Mouse (Mus musculus): Measurements from ENCODE around the gene Ptgdr. TPM values are rescaled to one million over a fixed set of nuclear protein-coding genes. Genes with fewer than 3 reads are reported as not detected.
"Not testable (repeated sequence)": the region's sequence is repeated elsewhere in the genome, so short reads cannot be mapped to it uniquely, and the experiment has no call there.

Gene Ptgdr
- polyA plus RNA-seq, 1 experiment from 2014 or later = 1.6 TPM

DNA sequence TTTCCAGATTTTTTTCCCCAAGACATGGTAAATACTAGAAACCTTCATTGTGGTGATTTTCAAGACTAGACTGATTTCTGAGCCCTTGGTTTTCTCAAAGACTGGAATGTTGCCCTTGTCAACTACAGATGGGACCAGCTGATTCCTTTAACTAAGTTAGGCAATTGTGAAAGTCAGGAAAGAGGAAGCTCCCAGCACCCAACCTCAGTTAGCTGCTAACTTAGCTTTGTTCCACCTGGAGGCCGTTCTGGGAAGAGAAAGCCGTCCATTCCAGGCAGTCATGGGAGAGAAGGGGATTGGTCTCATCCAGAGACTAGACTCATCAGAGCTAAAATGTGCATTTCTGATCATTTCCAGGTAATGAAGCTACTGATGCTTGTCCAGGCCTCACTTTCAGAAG, 11.4 kb downstream of the Ptgdr start:
- 84% methylated on average over 2 of the region's 2 CpGs for WGBS
- Histone ChIP-seq H3K9ac (no peak overlapping the region), H3K4me1 (no peaks in the 10 kb centered on the region), H3K36me3 (no peaks in the 10 kb centered on the region), H3K27ac (replicated peaks) (no peak overlapping the region), H3K4me2 (replicated peaks) (no peak overlapping the region), H3K27me3 (no peaks in the 10 kb centered on the region), H3K9me3 (replicated peaks) (no peaks in the 10 kb centered on the region), H3K4me3 (replicated peaks) (no peak overlapping the region)
- no peak for ATAC-seq (ENCODE audit: insufficient number of reproducible peaks, low FRiP score, low TSS enrichment, low read depth)

DNA sequence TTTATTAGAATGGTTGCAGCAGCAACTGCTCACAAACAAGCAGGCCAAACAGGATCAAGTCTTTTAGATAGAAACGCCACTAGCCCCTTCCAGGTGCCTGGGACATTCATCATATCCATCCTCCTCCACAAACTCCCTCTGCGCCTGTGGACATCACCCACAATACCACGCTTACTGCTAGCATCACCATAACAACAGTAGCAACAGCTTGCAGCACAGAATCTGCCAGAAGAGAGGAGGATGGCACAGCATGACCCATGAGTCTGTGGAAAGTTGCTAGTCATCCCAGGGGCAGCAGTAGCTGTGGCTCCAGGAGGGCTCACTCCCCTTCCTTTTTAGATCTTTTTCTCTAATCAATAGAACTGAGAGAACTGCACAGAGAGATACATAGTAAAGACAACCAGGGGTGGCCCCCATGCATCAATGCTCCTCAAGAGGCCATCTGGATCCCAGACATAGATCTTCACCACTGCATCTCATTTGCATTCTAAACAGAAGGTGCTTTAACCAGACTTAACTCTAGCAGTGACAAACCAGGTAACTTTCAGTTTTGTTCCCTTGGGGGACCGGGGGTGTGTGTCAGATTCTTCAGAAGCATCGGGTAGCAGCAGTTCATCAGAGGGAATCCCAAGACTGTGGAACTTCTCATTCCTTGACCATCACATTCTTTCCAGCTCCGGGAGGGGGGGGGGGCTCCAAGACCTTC, 12.5 kb downstream of the Ptgdr start:
- no peak for ATAC-seq (ENCODE audit: insufficient number of reproducible peaks, low FRiP score, low TSS enrichment, low read depth)
- WGBS = 76% methylated on average over 6 of the region's 6 CpGs
- H3K4me1 ChIP-seq = no peaks in the 10 kb centered on the region

DNA sequence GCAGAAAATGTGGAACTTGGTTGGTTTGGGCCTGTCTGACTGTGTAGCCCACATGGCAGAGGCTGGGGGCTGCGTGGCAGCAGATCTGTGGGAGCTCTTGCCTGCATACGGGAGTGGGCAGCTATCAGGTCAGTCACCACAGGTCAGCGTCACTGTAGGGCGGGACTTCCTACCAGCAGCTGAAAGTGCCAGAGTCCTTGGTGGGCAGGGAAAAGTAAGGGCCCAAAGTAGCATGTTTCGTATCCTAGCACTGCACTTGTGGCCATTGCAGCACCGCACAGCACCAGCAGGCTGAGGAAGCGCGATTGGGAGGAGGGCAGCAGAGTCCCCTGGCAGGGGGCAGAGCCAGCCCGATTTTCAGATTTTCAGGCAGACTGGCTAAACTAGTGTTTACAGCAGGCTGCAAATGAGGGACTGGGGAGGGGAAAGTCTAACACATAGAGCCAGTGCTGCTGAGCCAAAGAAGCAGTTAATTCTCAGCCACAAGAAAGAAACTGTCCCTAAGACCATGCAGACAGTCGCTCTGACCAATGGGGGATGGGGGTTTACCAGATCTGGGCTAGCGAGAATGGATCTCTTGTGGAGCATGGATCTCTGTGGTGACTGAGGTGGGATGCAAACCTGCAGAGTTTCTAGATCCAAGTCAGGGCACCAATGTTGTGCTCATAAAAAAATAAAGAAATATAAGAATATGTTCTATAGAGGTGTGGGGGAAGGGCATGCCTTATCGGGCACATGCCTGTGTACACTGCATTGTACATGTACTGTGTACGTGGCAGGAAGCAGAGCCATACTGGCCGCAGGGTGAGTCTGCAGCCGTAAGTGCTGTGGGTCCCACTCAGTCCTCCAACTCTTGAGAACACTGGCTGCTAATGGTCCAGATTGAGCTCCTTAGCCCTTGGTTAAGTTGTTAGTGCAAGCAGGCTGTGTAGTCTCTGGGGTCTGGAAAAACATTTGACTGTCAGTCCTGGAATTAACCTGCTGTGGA, 15.1 kb downstream of the Ptgdr start:
- Histone ChIP-seq H3K4me2 (replicated peaks) (no peak overlapping the region), H3K4me3 (replicated peaks) (no peak overlapping the region), H3K27me3 (no peaks in the 10 kb centered on the region), H3K9me3 (replicated peaks) (no peaks in the 10 kb centered on the region), H3K9ac (no peak overlapping the region), H3K27ac (replicated peaks) (no peak overlapping the region), H3K36me3 (no peaks in the 10 kb centered on the region), H3K4me1 (no peaks in the 10 kb centered on the region)
- 38% methylated on average over 15 of the region's 15 CpGs for WGBS
- ATAC-seq (ENCODE audit: insufficient number of reproducible peaks, low FRiP score, low TSS enrichment, low read depth) = no peak

More for the DNA sequence above, 12.5 kb downstream of the Ptgdr start:
- H3K36me3 ChIP-seq = no peaks in the 10 kb centered on the region
- no peaks in the 10 kb centered on the region for H3K9me3 ChIP-seq (replicated peaks)
- H3K9ac ChIP-seq = no peak overlapping the region
- H3K27me3 ChIP-seq = no peaks in the 10 kb centered on the region
- H3K4me2 ChIP-seq (replicated peaks) = no peak overlapping the region
- H3K4me3 ChIP-seq (replicated peaks) = no peak overlapping the region
- no peak overlapping the region for H3K27ac ChIP-seq (replicated peaks)

DNA sequence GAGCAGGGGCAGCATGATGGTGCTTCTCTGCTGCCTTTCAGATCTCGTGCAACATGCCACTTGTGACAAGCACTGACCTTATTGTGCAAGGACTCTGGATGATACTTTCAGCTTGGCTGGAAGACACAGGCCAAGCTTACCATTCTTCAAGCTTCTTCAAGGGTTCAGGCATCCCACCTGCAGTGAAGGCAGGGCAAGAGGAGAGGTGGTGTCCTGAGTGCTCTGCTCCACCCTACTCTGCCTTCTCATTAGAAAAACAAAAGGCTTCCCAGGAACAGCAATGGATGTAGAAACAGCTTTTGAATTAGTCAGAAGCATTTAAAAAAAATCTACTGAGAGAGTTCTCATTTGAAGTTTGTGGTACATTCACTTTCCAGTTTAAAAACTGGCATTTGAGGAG, 20.5 kb downstream of the Ptgdr start:
- H3K4me1 ChIP-seq = no peaks in the 10 kb centered on the region
- H3K27ac ChIP-seq (replicated peaks) = no peak overlapping the region
- H3K4me3 ChIP-seq (replicated peaks) = no peak overlapping the region
- H3K9me3 ChIP-seq (replicated peaks) = no peaks in the 10 kb centered on the region
- H3K36me3 ChIP-seq = no peaks in the 10 kb centered on the region
- no peak overlapping the region for H3K4me2 ChIP-seq (replicated peaks)
- 55% methylated on average over 1 of the region's 1 CpGs for WGBS
- no peak for ATAC-seq (ENCODE audit: insufficient number of reproducible peaks, low FRiP score, low TSS enrichment, low read depth)
- no peaks in the 10 kb centered on the region for H3K27me3 ChIP-seq
- H3K9ac ChIP-seq = no peak overlapping the region

DNA sequence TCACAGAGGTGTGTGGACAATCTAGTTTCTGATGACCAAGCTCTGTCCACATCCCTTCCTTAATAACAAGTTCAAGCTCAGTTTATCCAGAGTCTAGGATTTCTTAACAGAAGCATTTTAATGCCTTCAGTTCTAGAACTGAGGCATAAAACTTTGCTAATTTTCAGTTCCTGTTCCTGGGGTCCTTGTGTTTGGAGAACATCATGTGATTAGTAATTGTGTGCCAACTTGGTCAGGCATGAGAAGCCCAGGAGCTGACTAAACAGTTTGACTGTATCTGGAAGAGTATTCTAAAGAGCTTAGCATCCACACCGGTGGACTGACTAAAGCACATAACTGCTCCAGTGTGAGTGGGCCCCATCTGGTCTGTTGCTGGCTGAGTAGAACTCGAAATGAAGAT, 24.0 kb downstream of the Ptgdr start:
- Histone ChIP-seq H3K27ac (replicated peaks) (no peak overlapping the region), H3K4me3 (replicated peaks) (no peak overlapping the region), H3K4me1 (no peaks in the 10 kb centered on the region), H3K9ac (no peak overlapping the region), H3K27me3 (no peaks in the 10 kb centered on the region), H3K9me3 (replicated peaks) (no peaks in the 10 kb centered on the region), H3K4me2 (replicated peaks) (no peak overlapping the region), H3K36me3 (no peaks in the 10 kb centered on the region)
- no peak for ATAC-seq (ENCODE audit: insufficient number of reproducible peaks, low FRiP score, low TSS enrichment, low read depth)
- WGBS = 73% methylated on average over 2 of the region's 2 CpGs

DNA sequence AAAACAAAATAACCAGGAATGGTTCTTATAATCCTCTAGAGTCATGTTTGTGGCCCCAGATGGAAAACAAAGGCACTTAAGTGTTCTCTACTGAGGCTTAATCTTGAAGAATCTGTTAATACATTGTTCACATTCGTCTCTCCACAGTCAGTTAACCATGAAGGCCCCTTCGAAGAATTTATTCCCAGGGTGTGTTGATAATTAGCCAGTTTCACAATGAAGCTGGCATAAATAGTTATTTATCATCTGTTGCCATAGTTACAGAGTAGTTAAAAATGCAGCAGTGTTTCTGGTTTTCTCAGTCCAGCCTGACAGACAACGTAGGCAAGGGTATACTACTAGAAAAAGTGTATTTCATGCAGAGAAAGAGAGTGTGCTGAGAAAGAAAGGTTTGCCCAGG, 25.0 kb downstream of the Ptgdr start:
- H3K9ac ChIP-seq; H3K36me3 ChIP-seq; ATAC-seq (ENCODE audit: insufficient number of reproducible peaks, low FRiP score, low TSS enrichment, low read depth); H3K9me3 ChIP-seq (replicated peaks); H3K27ac ChIP-seq (replicated peaks); H3K4me3 ChIP-seq (replicated peaks); H3K4me1 ChIP-seq; H3K4me2 ChIP-seq (replicated peaks); H3K27me3 ChIP-seq: not testable (repeated sequence)
- 42% methylated on average over 3 of the region's 3 CpGs for WGBS

DNA sequence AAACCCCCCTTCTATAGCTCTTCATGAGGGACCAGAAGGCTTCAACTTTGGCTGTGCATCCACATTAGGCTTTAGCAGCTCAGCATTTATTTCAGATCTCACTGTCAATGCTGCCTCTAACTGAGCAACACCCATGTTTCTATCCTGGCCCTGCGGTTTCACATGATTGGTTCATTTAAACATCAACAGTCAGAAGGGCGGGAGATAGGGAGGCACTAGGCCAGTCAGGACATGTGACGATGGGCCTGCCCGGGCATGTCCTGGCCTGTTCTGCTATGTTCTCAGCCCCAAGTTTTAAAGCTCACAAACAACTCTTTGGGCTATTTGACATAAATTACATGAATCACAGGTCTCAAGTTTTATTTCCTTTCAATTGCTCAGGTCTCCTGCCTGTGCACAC, 26.1 kb downstream of the Ptgdr start:
- 92% methylated on average over 4 of the region's 4 CpGs for WGBS
- H3K9ac ChIP-seq; H3K4me1 ChIP-seq; H3K4me3 ChIP-seq (replicated peaks); H3K9me3 ChIP-seq (replicated peaks); H3K36me3 ChIP-seq; H3K27me3 ChIP-seq; ATAC-seq (ENCODE audit: insufficient number of reproducible peaks, low FRiP score, low TSS enrichment, low read depth); H3K27ac ChIP-seq (replicated peaks); H3K4me2 ChIP-seq (replicated peaks): not testable (repeated sequence)

DNA sequence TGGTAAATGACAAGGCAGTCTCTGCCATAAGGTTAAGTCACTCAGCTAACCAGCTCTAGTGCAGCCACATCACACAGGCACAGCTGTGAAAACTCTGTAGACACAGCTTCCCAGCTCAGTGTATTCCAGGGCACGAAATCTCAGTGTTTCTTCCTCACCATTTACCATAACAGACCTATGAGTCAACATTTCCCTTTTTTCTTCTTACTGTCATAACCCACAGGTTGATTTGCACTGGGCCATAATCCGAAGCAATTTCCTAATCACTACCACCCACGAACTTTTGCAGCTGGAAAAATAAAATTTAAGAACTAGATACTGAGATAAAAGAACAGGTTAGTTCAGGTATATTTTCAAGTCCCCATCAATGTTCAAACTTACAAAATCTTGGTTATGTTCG, 31.4 kb downstream of the Ptgdr start:
- H3K9ac ChIP-seq = no peak overlapping the region
- WGBS = 61% methylated on average over 4 of the region's 4 CpGs

DNA sequence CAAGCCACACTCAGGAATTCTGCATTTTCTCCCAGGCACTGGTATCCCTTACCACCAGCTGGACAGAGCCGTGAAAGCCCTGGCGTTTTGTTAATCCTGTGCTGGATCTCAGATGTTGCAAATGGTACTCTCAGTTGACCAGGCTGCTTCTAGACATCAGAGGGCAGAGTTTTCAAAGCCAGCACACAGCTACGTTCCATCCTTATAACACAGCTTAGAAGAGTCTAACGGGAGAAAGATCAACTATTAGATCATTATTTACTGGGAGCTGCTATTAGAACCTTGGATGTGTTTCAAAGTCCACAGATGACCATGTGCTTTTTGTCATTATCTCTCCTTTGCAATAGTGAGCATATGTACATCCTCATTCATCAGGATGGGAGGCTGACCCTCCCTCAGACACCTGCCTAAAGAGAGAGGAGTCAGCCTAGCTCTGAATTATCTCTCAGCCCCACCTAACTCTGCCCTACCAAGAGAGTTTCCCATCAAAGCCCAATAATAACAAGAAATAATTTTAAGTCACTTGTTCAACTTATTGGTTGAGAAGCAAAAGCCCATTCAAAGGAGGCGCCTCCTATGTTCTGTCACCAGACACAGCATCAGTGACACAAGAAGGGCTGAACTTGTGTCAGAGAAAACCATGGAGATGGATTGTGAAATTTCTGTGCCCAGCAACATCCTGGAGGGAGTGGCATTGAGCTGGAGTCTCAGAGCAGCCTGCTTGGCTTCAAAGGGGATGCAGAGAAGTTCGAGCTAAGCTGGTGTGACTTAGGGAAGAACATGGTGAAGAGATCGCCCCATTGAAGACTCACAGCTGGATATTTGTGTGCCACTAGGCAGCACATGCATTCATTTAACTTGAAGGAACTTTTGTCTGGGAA, 37.8 kb downstream of the Ptgdr start:
- no peak for ATAC-seq (ENCODE audit: insufficient number of reproducible peaks, low FRiP score, low TSS enrichment, low read depth)
- H3K27me3 ChIP-seq = no peaks in the 10 kb centered on the region
- H3K36me3 ChIP-seq = no peaks in the 10 kb centered on the region
- no peak overlapping the region for H3K4me3 ChIP-seq (replicated peaks)
- H3K9me3 ChIP-seq (replicated peaks) = no peaks in the 10 kb centered on the region
- no peak overlapping the region for H3K27ac ChIP-seq (replicated peaks)
- 73% methylated on average over 7 of the region's 7 CpGs for WGBS
- no peak overlapping the region for H3K4me2 ChIP-seq (replicated peaks)
- no peak overlapping the region for H3K9ac ChIP-seq
- no peaks in the 10 kb centered on the region for H3K4me1 ChIP-seq

More for the DNA sequence above, 31.4 kb downstream of the Ptgdr start:
- no peak for ATAC-seq (ENCODE audit: insufficient number of reproducible peaks, low FRiP score, low TSS enrichment, low read depth)
- Histone ChIP-seq H3K27me3 (no peaks in the 10 kb centered on the region), H3K4me1 (no peaks in the 10 kb centered on the region), H3K36me3 (no peaks in the 10 kb centered on the region), H3K4me3 (replicated peaks) (no peak overlapping the region), H3K4me2 (replicated peaks) (no peak overlapping the region), H3K9me3 (replicated peaks) (no peaks in the 10 kb centered on the region), H3K27ac (replicated peaks) (no peak overlapping the region)

DNA sequence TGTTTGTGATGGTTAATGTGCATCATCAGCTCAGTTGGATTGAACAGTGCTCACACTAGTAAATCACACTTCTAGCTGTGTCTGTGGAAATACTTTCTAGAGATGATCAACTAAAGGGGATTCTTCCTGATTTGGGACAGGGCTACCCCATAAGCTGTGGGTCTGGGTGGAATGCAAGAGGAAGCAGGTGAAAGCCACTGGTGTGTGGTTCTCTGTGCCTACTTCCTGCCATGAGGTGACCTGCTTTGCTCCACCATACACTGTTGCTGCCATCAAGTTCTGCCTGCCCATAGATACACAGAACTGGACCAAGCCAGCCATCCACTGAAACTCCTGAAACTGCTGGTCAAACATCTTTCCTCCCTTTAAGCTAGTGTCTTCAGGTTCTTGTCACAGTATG, 46.0 kb downstream of the Ptgdr start:
- H3K9ac ChIP-seq; H3K4me2 ChIP-seq (replicated peaks); H3K9me3 ChIP-seq (replicated peaks); ATAC-seq (ENCODE audit: insufficient number of reproducible peaks, low FRiP score, low TSS enrichment, low read depth); H3K27me3 ChIP-seq; H3K4me1 ChIP-seq; H3K27ac ChIP-seq (replicated peaks); H3K4me3 ChIP-seq (replicated peaks); H3K36me3 ChIP-seq: not testable (repeated sequence)

Data from embryonic facial prominence, embryonic 15.5 days (tissue).